Mouse (Mus musculus) heart, postnatal 25 days (tissue): ENCODE measurements around the gene Zfp36l1. TPM values are rescaled to one million over a fixed set of nuclear protein-coding genes. Genes with fewer than 3 reads are reported as not detected.

Source experiments
- total RNA-seq, 2 experiments: library from RNA; stranded (reverse); gene quantifications; 2 replicates each; pipeline ENCODE4 v1.2.3; 2021

Gene Zfp36l1
- total RNA-seq, 2 experiments from 2014 or later = 96.9 to 110 TPM

Other genes with a start within 250 kb of the Zfp36l1 start
- 10 to 100 TPM; 33.9 to 38.3 TPM for gene Actn1, start 147.4 kb upstream of the Zfp36l1 start, total RNA-seq